Mouse (Mus musculus): ENCODE results near the gene Itm2b. TPM values are rescaled to one million over a fixed set of nuclear protein-coding genes. Genes with fewer than 3 reads are reported as not detected.
A peak's percentile ranks its signal among the peaks of the same experiment; 100 is the strongest.

Gene Itm2b
- 191 and 305 TPM in 2 replicates for total RNA-seq (2012; rRNA removed)
- total RNA-seq (2014; rRNA removed), result 190 and 212 TPM in 2 replicates
- polyA plus RNA-seq (2012; ENCODE audit: insufficient read length, low read depth), result 234 and 254 TPM in 2 replicates

- Histone ChIP-seq H3K27me3 (replicated peaks) (no peaks in the 10 kb centered on the region), H3K4me3 (replicated peaks in 1 of 3; ENCODE audit: low read depth in 2 of 3, low read length in 2 of 3, poor library complexity in 1 of 3) (peak within 1 kb of the TSS; percentile 81 to 99 (median 88)), H3K4me2 (ENCODE audit: insufficient read depth, low read depth, poor library complexity, severe bottlenecking) (peak within 1 kb of the TSS; percentile 71; the same call in 1 of the 2 replicates), H3K36me3 (replicated peaks in 1 of 2; ENCODE audit: control insufficient read depth in 1 of 2, insufficient read depth in 1 of 2, low read length in 1 of 2) (peaks cover 9 to 21% of the 10 kb centered on the region in 2 experiments), H3K9ac (ENCODE audit: insufficient read depth, low read depth) (peak within 1 kb of the TSS; percentile 97), H3K79me2 (replicated peaks; ENCODE audit: control insufficient read depth, extremely low read depth, insufficient read depth, poor library complexity, severe bottlenecking) (peaks cover 44% of the 10 kb centered on the region), H3K27ac (ENCODE audit: insufficient read depth, low read depth) (peak within 1 kb of the TSS; percentile 84), H3K4me1 (ENCODE audit: control insufficient read depth in 1 of 2, insufficient read depth in 2 of 2) (peaks cover 14 to 66% of the 10 kb centered on the region in 2 experiments), H3K9me3 (replicated peaks; ENCODE audit: low read length) (no peaks in the 10 kb centered on the region)
- DNase-seq (ENCODE audit: extremely low read depth), result peak; percentile 75
- dilution Hi-C loops (cut with MboI; ENCODE audit: extremely low pct_ligation_motif_present, extremely low pct_unique_long_range_greater_than_20kb, low sequenced_read_pairs), result no loop called here
- in situ Hi-C loops (cut with MboI; ENCODE audit: low pct_ligation_motif_present, low pct_unique_long_range_greater_than_20kb, low sequenced_read_pairs), result loop anchor here (5.0 kb wide), 1 partner anchor 37 kb away; no protein-coding TSS in a partner anchor
- TF ChIP-seq ZC3H11A (IDR thresholded peaks at IDR 0.05; ENCODE audit: low read depth, low read length) (no peak), CHD1 (IDR thresholded peaks at IDR 0.05; ENCODE audit: low read depth, low read length) (no peak), NELFE (IDR thresholded peaks at IDR 0.05; ENCODE audit: low read depth, low read length) (peak; percentile 76), ELF1 (IDR thresholded peaks at IDR 0.05; ENCODE audit: low read depth, low read length) (peak; percentile 46; the same call in 1 of the 2 replicates), KAT2A (IDR thresholded peaks at IDR 0.05; ENCODE audit: insufficient replicate concordance, low read length) (no peak), POLR2A (IDR thresholded peaks at IDR 0.05; ENCODE audit: low read depth, low read length) (peak; percentile 87), BHLHE40 (IDR thresholded peaks at IDR 0.05; ENCODE audit: low read depth, low read length) (no peak), SIN3A (IDR thresholded peaks at IDR 0.05; ENCODE audit: low read length) (0 out of 2 replicates have a peak, but pooled peaks have one; percentile 19), POLR2AphosphoS2 (IDR thresholded peaks at IDR 0.05; ENCODE audit: low read depth, low read length) (no peak; the same call in 1 of the 2 replicates), TCF12 (IDR thresholded peaks at IDR 0.05; ENCODE audit: low read depth, low read length) (peak; percentile 83), CHD2 (IDR thresholded peaks at IDR 0.05; ENCODE audit: low read length) (peak; percentile 29; the same call in 1 of the 2 replicates), NRF1 (IDR thresholded peaks at IDR 0.05; ENCODE audit: low read depth, low read length) (peak; percentile 53), UBTF (IDR thresholded peaks at IDR 0.05; ENCODE audit: low read depth, low read length) (peak; percentile 89), ETS1 (conservative IDR thresholded peaks at IDR 0.05; ENCODE audit: low read depth, low read length) (0 out of 2 replicates have a peak, but pooled peaks have one; percentile 7), ZMIZ1 (IDR thresholded peaks at IDR 0.05; ENCODE audit: low read depth, low read length) (peak; percentile 81; the same call in 1 of the 2 replicates), ZNF384 (IDR thresholded peaks at IDR 0.05; ENCODE audit: low read depth, low read length) (no peak), MXI1 (IDR thresholded peaks at IDR 0.05; ENCODE audit: low read depth, low read length) (peak; percentile 64; the same call in 1 of the 2 replicates), MEF2A (IDR thresholded peaks at IDR 0.05; ENCODE audit: borderline replicate concordance, low read depth, low read length) (peak; percentile 11; the same call in 1 of the 2 replicates)
These were observed at the start of gene Itm2b for GRCm38 (mm10) chr14:73384913-73385719. TSS of gene Itm2b (minus strand) at chr14:73385289.

All from CH12.LX (cell line).